Mouse (Mus musculus) megakaryocyte, embryonic 14.5 days (primary cell): ENCODE results near the gene Fam83g.

ENCODE experiments used
- FLI1 ChIP-seq: IDR thresholded peaks from 2 replicates; pipeline ENCODE4 v1.6.1; 2012; ENCODE audit warnings: low read length, inconsistent platforms, mixed read lengths
- GATA1 ChIP-seq: IDR thresholded peaks from 3 replicates; pipeline ENCODE4 v1.6.1; 2012; ENCODE audit warnings: mixed read lengths, low read length, inconsistent platforms, borderline replicate concordance

GRCm38 (mm10) chr11:61656148-61656850, 27.6 kb upstream of the Fam83g start:
- TF ChIP-seq GATA1: no peak
- TF ChIP-seq FLI1: no peak
